Mouse (Mus musculus) small intestine, adult 2 months (tissue): ENCODE data around the gene Wnk1. TPM values are rescaled to one million over a fixed set of nuclear protein-coding genes. Genes with fewer than 3 reads are reported as not detected.

Experiments
- H3K27ac ChIP-seq: fragments of 200-500 bp; 2 replicates; pipeline ENCODE4 v1.5.1; 2012; ENCODE audit warnings: low read depth, low read length, control low read depth, inconsistent platforms; ENCODE audit not compliant: insufficient read depth
- H3K27me3 ChIP-seq: fragments of 200-500 bp; 2 replicates; pipeline ENCODE4 v1.6.1; 2012; ENCODE audit warnings: mild to moderate bottlenecking, moderate library complexity, low read length, inconsistent platforms; ENCODE audit not compliant: control insufficient read depth, insufficient read depth
- H3K36me3 ChIP-seq: fragments of 200-500 bp; 2 replicates; pipeline ENCODE4 v1.6.1; 2012; ENCODE audit warnings: mild to moderate bottlenecking, low read length, control low read depth, inconsistent platforms; ENCODE audit not compliant: control insufficient read depth, insufficient read depth
- H3K4me1 ChIP-seq: fragments of 200-500 bp; 2 replicates; pipeline ENCODE4 v1.6.1; 2012; ENCODE audit warnings: low read length, inconsistent platforms, mixed read lengths; ENCODE audit not compliant: control insufficient read depth, insufficient read depth, insufficient read length
- H3K4me3 ChIP-seq: fragments of 200-500 bp; 2 replicates; pipeline ENCODE4 v1.5.1; 2012; ENCODE audit warnings: low read depth, mild to moderate bottlenecking, control low read depth, inconsistent platforms, low read length, moderate library complexity
- CTCF ChIP-seq: fragments of 200-500 bp; IDR thresholded peaks from 2 replicates; pipeline ENCODE4 v1.5.1; 2012; ENCODE audit warnings: low read depth, mild to moderate bottlenecking, control low read depth, inconsistent platforms, low read length, moderate library complexity, mixed read lengths; ENCODE audit not compliant: insufficient replicate concordance, insufficient read length; ENCODE audit errors: extremely low read depth
- POLR2A ChIP-seq: fragments of 200-500 bp; IDR thresholded peaks from 2 replicates; pipeline ENCODE4 v1.6.1; 2012; ENCODE audit warnings: low read depth, mild to moderate bottlenecking, control low read depth, inconsistent platforms, low read length, moderate library complexity
- WGBS: fragments of 180-500 bp; shearing (Covaris S2); methylation state at CpG from one replicate; pipeline ENCODE4 v1.1.7; 2018; 5-methylcytosine and 5-hydroxymethylcytosine counted together
- polyA plus RNA-seq: library from polyadenylated mRNA; depleted of rRNA; stranded (reverse); fragments of >200 nt; gene quantifications from 2 replicates; pipeline ENCODE4 v1.2.3, GENCODE M21; 2012

The Wnk1 gene
- polyA plus RNA-seq, 1 experiment: 33.7 TPM

DNA sequence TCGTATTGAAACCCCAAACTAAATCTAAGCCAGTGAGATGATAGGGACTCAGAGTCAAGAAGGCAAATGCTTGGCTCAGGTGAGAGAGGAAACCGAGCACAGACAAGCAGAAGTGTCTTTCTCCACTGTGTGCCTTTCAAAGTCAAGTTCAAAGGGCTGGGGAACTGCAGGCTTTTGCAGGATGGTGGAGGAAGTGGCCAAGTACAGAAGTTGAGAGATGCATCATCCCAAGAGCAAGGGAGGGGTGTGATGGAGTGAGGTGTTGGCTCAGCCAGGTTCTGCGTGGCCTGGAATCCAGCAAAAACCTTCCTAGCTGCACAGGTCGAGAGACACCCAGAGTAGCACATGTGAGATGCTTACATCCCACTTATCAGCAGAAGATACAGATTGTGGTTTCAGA is 43.0 kb upstream of the Wnk1 start:
- Histone ChIP-seq H3K4me3 (no peak overlapping the region), H3K27me3 (no peaks in the 10 kb centered on the region), H3K36me3 (no peaks in the 10 kb centered on the region), H3K27ac (no peak overlapping the region), H3K4me1 (no peaks in the 10 kb centered on the region; the same call in 1 of the 2 replicates)
- WGBS: 74% methylated on average over 4 of the region's 4 CpGs
- TF ChIP-seq POLR2A (no peak), CTCF (no peak)

GRCm38 (mm10) chr6:120079547-120079946 is 41.1 kb upstream of the Wnk1 start:
- H3K4me3 ChIP-seq: no peak overlapping the region
- no peak overlapping the region for H3K27ac ChIP-seq
- no peaks in the 10 kb centered on the region for H3K36me3 ChIP-seq
- no peaks in the 10 kb centered on the region for H3K27me3 ChIP-seq
- no peaks in the 10 kb centered on the region; the same call in 1 of the 2 replicates for H3K4me1 ChIP-seq
- TF ChIP-seq POLR2A (no peak), CTCF (no peak)
- WGBS: 71% methylated on average over 10 of the region's 10 CpGs

DNA sequence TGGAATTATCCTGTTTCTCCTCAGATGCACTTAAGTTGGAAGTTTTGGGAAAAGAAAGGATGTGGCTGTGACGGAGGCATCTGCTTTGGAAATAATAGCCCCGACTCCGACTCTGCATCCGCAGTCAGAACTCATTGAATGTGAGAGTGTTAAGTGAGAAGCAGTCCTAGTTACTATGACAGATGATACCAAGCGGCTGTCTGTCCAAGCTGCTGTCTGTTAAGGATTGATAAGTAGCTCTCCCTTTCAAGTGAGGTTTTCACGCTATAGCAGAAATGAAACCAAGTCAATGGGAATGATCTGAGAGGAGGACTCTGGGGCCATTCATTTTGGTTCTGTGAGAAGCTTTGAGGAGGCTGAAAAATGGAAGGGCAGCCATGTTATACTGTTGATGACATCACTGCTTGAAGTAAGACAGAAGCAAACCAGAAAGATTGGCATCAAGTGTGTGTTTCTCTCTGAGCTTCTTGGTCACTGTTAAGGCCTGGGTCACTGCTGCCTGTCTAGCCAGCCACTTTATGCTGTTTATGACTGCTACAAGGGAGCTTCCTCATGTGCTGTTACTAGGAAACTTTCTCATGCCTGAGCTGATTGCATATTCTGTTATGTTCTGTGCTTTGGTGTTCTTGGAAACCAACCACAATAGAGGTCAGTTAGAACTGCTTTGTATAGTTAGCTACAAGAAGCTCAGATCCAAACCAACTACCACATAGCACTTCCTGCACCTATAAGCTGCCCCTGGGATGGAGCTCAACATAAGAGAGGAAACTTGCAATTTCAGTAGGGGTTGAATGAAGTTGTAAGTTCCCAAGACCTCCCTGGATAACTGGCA is 38.4 kb upstream of the Wnk1 start:
- TF ChIP-seq CTCF (no peak), POLR2A (no peak)
- no peak overlapping the region for H3K4me3 ChIP-seq
- 79% methylated on average over 6 of the region's 6 CpGs for WGBS
- no peaks in the 10 kb centered on the region for H3K4me1 ChIP-seq
- H3K36me3 ChIP-seq: no peaks in the 10 kb centered on the region
- H3K27ac ChIP-seq: no peak overlapping the region
- no peaks in the 10 kb centered on the region; the same call in 1 of the 2 replicates for H3K27me3 ChIP-seq

GRCm38 (mm10) chr6:120072630-120073029 is 34.2 kb upstream of the Wnk1 start:
- no peaks in the 10 kb centered on the region; the same call in 1 of the 2 replicates for H3K27me3 ChIP-seq
- H3K4me1 ChIP-seq: no peaks in the 10 kb centered on the region
- no peaks in the 10 kb centered on the region for H3K36me3 ChIP-seq
- no peak overlapping the region for H3K4me3 ChIP-seq
- no peak overlapping the region for H3K27ac ChIP-seq
- TF ChIP-seq POLR2A: no peak
- TF ChIP-seq CTCF: no peak
- 70% methylated on average over 2 of the region's 2 CpGs for WGBS

- H3K27ac ChIP-seq: no peak overlapping the region
- H3K4me3 ChIP-seq: no peak overlapping the region
- no peaks in the 10 kb centered on the region for H3K4me1 ChIP-seq
- H3K27me3 ChIP-seq: no peaks in the 10 kb centered on the region; the same call in 1 of the 2 replicates
- WGBS: 86% methylated on average over 3 of the region's 3 CpGs
- H3K36me3 ChIP-seq: no peaks in the 10 kb centered on the region
- no peak for TF ChIP-seq POLR2A
- TF ChIP-seq CTCF: no peak
These were observed 31.1 kb upstream of the Wnk1 start for GRCm38 (mm10) chr6:120069546-120069945.

DNA sequence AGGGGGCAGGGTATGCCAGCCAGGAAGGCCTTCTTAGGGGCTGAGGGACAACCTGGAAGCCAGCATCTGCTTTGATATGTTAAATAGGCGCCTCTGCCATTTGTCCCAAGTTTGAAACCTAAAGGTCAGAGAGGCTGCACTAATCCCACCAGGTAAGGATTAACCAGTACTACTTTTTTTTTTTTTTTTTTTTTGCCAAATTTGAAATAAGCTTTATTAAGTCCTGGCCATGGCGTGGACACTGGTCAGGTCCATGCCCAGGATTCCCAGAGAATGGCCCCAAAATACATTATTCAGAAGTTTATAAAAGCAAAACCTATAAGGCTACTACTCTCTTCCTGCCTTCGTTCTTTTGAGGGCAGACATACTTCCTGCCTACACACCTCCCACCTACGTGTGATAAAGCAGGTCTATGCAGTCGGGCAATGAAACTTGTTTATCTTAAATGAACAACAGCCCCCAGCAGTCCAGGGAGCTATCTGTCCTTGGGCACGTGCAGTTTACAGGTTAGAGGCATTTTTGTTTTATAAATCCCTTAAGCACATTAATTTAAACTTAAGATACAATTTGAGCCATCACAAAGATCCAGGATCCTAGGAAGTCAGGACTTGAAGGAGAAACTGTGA is 27.2 kb upstream of the Wnk1 start:
- no peak overlapping the region for H3K27ac ChIP-seq
- H3K4me3 ChIP-seq: no peak overlapping the region
- TF ChIP-seq CTCF: no peak
- no peak for TF ChIP-seq POLR2A
- H3K27me3 ChIP-seq: no peaks in the 10 kb centered on the region
- no peaks in the 10 kb centered on the region for H3K36me3 ChIP-seq
- no peaks in the 10 kb centered on the region for H3K4me1 ChIP-seq
- WGBS: 66% methylated on average over 6 of the region's 6 CpGs

DNA sequence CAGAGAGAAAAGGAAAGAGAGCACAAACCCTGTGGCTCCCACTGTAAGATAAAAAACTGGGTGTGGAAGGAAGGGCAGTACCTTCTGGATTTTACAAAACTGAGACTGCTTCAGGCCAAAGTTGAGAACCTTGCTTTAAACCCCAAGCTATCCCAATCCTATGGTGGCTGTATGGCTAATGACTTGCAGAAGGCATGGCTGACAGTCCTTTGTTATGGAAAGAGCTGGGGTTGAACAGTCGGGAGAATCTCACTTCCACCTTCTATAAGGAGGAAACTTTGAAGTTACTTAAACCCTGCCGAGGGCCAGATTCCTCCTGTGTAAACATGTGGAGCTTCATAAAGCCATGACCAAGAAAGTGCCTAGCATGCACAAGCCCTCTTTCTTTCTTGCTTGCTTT is 26.2 kb upstream of the Wnk1 start:
- WGBS: 36% methylated on average over 2 of the region's 2 CpGs
- TF ChIP-seq CTCF: no peak
- TF ChIP-seq POLR2A: no peak
- H3K4me3 ChIP-seq: no peak overlapping the region
- no peaks in the 10 kb centered on the region for H3K27me3 ChIP-seq
- no peaks in the 10 kb centered on the region for H3K36me3 ChIP-seq
- H3K27ac ChIP-seq: no peak overlapping the region
- no peaks in the 10 kb centered on the region for H3K4me1 ChIP-seq
